Mouse (Mus musculus): ENCODE measurements around the gene Fads1. TPM values are rescaled to one million over a fixed set of nuclear protein-coding genes. Genes with fewer than 3 reads are reported as not detected.

Fads1 gene
- polyA plus RNA-seq, 2 experiments from 2014 or later = 6.7 to 7.2 TPM

Other genes with a start within 250 kb of the Fads1 start
- 1,000 to 10,000 TPM; 1,834 to 2,304 TPM for gene Fth1, start 202.3 kb upstream of the Fads1 start, polyA plus RNA-seq (2017; shearing (Covaris generic))
- not detected for gene Best1, start 181.3 kb upstream of the Fads1 start, polyA plus RNA-seq (2017; shearing (Covaris generic))
- gene Rab3il1, start 181.2 kb upstream of the Fads1 start, polyA plus RNA-seq (2017; shearing (Covaris generic)) = 1 to 10 TPM in 1 of 2 experiments, not detected in 1; 1.2 TPM
- gene Fads3, start 141.3 kb upstream of the Fads1 start, polyA plus RNA-seq (2017; shearing (Covaris generic)) = not detected
- under 1 TPM; 0.19 to 0.29 TPM for gene Fads2, start 81.1 kb upstream of the Fads1 start, polyA plus RNA-seq (2017; shearing (Covaris generic))
- gene Tmem258, start 21.1 kb downstream of the Fads1 start, polyA plus RNA-seq (2017; shearing (Covaris generic)) = 100 to 1,000 TPM; 356 to 371 TPM
- gene Fen1, start 21.3 kb downstream of the Fads1 start, polyA plus RNA-seq (2017; shearing (Covaris generic)) = 10 to 100 TPM; 51.7 to 76.7 TPM
- under 1 TPM in 1 of 2 experiments, not detected in 1; 0.09 TPM for gene Myrf, start 57.9 kb downstream of the Fads1 start, polyA plus RNA-seq (2017; shearing (Covaris generic))
- gene Dagla, start 122.0 kb downstream of the Fads1 start, polyA plus RNA-seq (2017; shearing (Covaris generic)) = under 1 TPM in 1 of 2 experiments, not detected in 1; 0.20 TPM
- gene Syt7, start 206.2 kb downstream of the Fads1 start, polyA plus RNA-seq (2017; shearing (Covaris generic)) = under 1 TPM in 1 of 2 experiments, not detected in 1; 0.05 TPM

Measured in activated CD4-positive, CD25-positive, alpha-beta regulatory T cell, adult 4 months (primary cell).